Comparison of ENCODE assay signal across 20 mouse cellular contexts in the genomic region with DNA sequence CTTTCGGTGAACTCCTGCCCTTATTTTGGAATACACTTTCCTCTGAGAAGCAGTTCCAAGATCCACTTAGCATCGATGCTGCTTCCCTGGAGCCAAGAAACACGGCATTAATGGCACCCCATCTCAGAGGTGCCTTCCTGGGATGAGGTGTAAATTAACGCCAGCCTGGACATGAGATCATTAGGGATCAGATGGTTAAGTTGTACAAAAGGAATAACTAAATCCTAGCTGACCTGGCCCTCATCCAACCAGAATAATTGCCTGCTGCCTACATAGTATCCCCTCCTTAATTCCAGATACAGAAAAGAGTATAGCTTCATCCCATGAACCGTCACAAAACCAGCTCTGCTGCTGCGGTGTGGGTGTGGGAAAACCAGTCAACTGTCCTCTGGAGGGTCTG.
"Had no signal": no experiment of that assay in that cellular context is flagged by ENCODE, and none has a peak within 500 bp of the region (broad histone marks: within the 10 kb centered on the region; RNA-seq: fewer than 3 reads in every experiment).

No protein-coding gene starts in this region.

- H3K27me3 ChIP-seq: midbrain, embryonic 15.5 days; neural tube, embryonic 12.5 days; neural tube, embryonic 15.5 days; stomach, embryonic 15.5 days had no signal

- H3K36me3 ChIP-seq: limb, embryonic 15.5 days; midbrain, embryonic 12.5 days; midbrain, embryonic 15.5 days; neural tube, embryonic 12.5 days; neural tube, embryonic 15.5 days; stomach, embryonic 15.5 days had no signal

- H3K27ac ChIP-seq: limb, embryonic 15.5 days; liver, embryonic 14.5 days; macrophage; midbrain, embryonic 12.5 days; midbrain, embryonic 15.5 days; neural tube, embryonic 12.5 days; neural tube, embryonic 15.5 days; stomach, embryonic 15.5 days had no signal

- ATAC-seq: liver, postnatal 0 days; lung, postnatal 0 days; midbrain, embryonic 15.5 days had no signal

- H3K9me3 ChIP-seq: limb, embryonic 15.5 days; midbrain, embryonic 12.5 days; midbrain, embryonic 15.5 days; neural tube, embryonic 12.5 days; neural tube, embryonic 15.5 days; stomach, embryonic 15.5 days had no signal

- H3K4me1 ChIP-seq: midbrain, embryonic 15.5 days; neural tube, embryonic 12.5 days; neural tube, embryonic 15.5 days; stomach, embryonic 15.5 days had no signal

- H3K4me3 ChIP-seq: limb, embryonic 15.5 days; midbrain, embryonic 12.5 days; midbrain, embryonic 15.5 days; neural tube, embryonic 12.5 days; neural tube, embryonic 15.5 days; stomach, embryonic 15.5 days had no signal

- DNase-seq: kidney, adult 9 months; kidney, postnatal 14 days; kidney, postnatal 4 days; left cerebral cortex, postnatal 4 days; liver, postnatal 0 days; lung, embryonic 14.5 days; right cerebral cortex, adult 18-20 months; right cerebral cortex, postnatal 25 days; spleen, adult 18-20 months; thymus, postnatal 25 days had no signal

- H3K4me2 ChIP-seq: limb, embryonic 15.5 days; liver, embryonic 11.5 days; lung, embryonic 14.5 days; midbrain, embryonic 12.5 days; midbrain, embryonic 15.5 days; neural tube, embryonic 12.5 days; neural tube, embryonic 15.5 days; stomach, embryonic 15.5 days had no signal

- H3K9ac ChIP-seq: limb, embryonic 15.5 days; liver, embryonic 14.5 days; liver, postnatal 0 days; lung, embryonic 14.5 days; midbrain, embryonic 12.5 days; midbrain, embryonic 15.5 days; neural tube, embryonic 12.5 days; neural tube, embryonic 15.5 days; stomach, embryonic 15.5 days had no signal
